Mouse (Mus musculus) retina, postnatal 7 days (tissue): ENCODE data around the gene Oasl2.
"Not testable (repeated sequence)": the region's sequence is repeated elsewhere in the genome, so short reads cannot be mapped to it uniquely, and the experiment has no call there.

Source experiments
- DNase-seq: peaks from one replicate; pipeline ENCODE4 v3.0.0-alpha.2; 2012; ENCODE audit warnings: low read depth, low spot score

The Oasl2 gene

GRCm38 (mm10) chr5:114896688-114897373 lies at the start of gene Oasl2:
TSS of gene Oasl2 (plus strand) at chr5:114896936.
- no peak for DNase-seq

GRCm38 (mm10) chr5:114851565-114852236 lies 45.0 kb upstream of the Oasl2 start:
- DNase-seq = no peak

GRCm38 (mm10) chr5:114853364-114853763 lies 43.4 kb upstream of the Oasl2 start, which contains the start of gene 4930519G04Rik:
TSS of gene 4930519G04Rik (plus strand) at chr5:114853664.
- not testable (repeated sequence) for DNase-seq

- DNase-seq = no peak
Measured at GRCm38 (mm10) chr5:114858582-114858981, 38.2 kb upstream of the Oasl2 start, which contains the start of gene Gm9936. TSS of gene Gm9936 (minus strand) at chr5:114858682.

- peak; percentile 72 for DNase-seq
Measured at GRCm38 (mm10) chr5:114859253-114859652, 37.5 kb upstream of the Oasl2 start.

GRCm38 (mm10) chr5:114861730-114862129 lies 35.0 kb upstream of the Oasl2 start:
- no peak for DNase-seq

GRCm38 (mm10) chr5:114864813-114865212 lies 31.9 kb upstream of the Oasl2 start:
- no peak for DNase-seq

GRCm38 (mm10) chr5:114865279-114865678 lies 31.5 kb upstream of the Oasl2 start:
- DNase-seq = no peak

- no peak for DNase-seq
Measured at GRCm38 (mm10) chr5:114875858-114876257, 20.9 kb upstream of the Oasl2 start.

GRCm38 (mm10) chr5:114876331-114876730 lies 20.4 kb upstream of the Oasl2 start:
- no peak for DNase-seq

- no peak for DNase-seq
Measured at GRCm38 (mm10) chr5:114877487-114877886, 19.2 kb upstream of the Oasl2 start.

- no peak for DNase-seq
Measured at GRCm38 (mm10) chr5:114879399-114879798, 17.3 kb upstream of the Oasl2 start.

- not testable (repeated sequence) for DNase-seq
Measured at GRCm38 (mm10) chr5:114882319-114882718, 14.4 kb upstream of the Oasl2 start.

- no peak for DNase-seq
Measured at GRCm38 (mm10) chr5:114883022-114883421, 13.7 kb upstream of the Oasl2 start.

GRCm38 (mm10) chr5:114886801-114887200 lies 9.9 kb upstream of the Oasl2 start:
- no peak for DNase-seq

- no peak for DNase-seq
Measured at GRCm38 (mm10) chr5:114888995-114889394, 7.7 kb upstream of the Oasl2 start.

- DNase-seq = no peak
Measured at GRCm38 (mm10) chr5:114895542-114895941, 1.2 kb upstream of the Oasl2 start.

GRCm38 (mm10) chr5:114897374-114897793 lies 648 bp downstream of the Oasl2 start:
- no peak for DNase-seq

GRCm38 (mm10) chr5:114898857-114899256 lies 2.1 kb downstream of the Oasl2 start:
- no peak for DNase-seq

GRCm38 (mm10) chr5:114902413-114902812 lies 5.7 kb downstream of the Oasl2 start:
- peak; percentile 39 for DNase-seq

GRCm38 (mm10) chr5:114908598-114909305 lies 12.0 kb downstream of the Oasl2 start:
- no peak for DNase-seq

- no peak for DNase-seq
Measured at GRCm38 (mm10) chr5:114913686-114914085, 16.9 kb downstream of the Oasl2 start.
